Mouse (Mus musculus) NIH3T3 (cell line): ENCODE results near the gene Loxl1.

Source experiments
- DNase-seq: peaks from one replicate; pipeline ENCODE4 v3.0.0-alpha.2; 2012; ENCODE audit warnings: low read depth

Gene Loxl1

GRCm38 (mm10) chr9:58312944-58313359, at the start of gene Loxl1:
Gene Loxl1, minus strand, starts transcription at chr9:58313186.
- DNase-seq = peak; percentile 91

GRCm38 (mm10) chr9:58361956-58362355, 49.0 kb upstream of the Loxl1 start:
- no peak for DNase-seq

GRCm38 (mm10) chr9:58361373-58361772, 48.4 kb upstream of the Loxl1 start:
- DNase-seq = no peak

GRCm38 (mm10) chr9:58355262-58356050, 42.5 kb upstream of the Loxl1 start:
- DNase-seq = no peak

- DNase-seq = peak; percentile 86
These were observed 41.7 kb upstream of the Loxl1 start for GRCm38 (mm10) chr9:58354701-58355100.

- DNase-seq = no peak
These were observed 40.2 kb upstream of the Loxl1 start for GRCm38 (mm10) chr9:58353224-58353623.

GRCm38 (mm10) chr9:58347795-58348194, 34.8 kb upstream of the Loxl1 start:
- DNase-seq = peak; percentile 25

- peak; percentile 25 for DNase-seq
These were observed 33.5 kb upstream of the Loxl1 start for GRCm38 (mm10) chr9:58346498-58346897.

- no peak for DNase-seq
These were observed 33.0 kb upstream of the Loxl1 start for GRCm38 (mm10) chr9:58345963-58346362.

- DNase-seq = no peak
These were observed 28.8 kb upstream of the Loxl1 start for GRCm38 (mm10) chr9:58341795-58342194.

- no peak for DNase-seq
These were observed 23.8 kb upstream of the Loxl1 start for GRCm38 (mm10) chr9:58336650-58337281.

- peak; percentile 62 for DNase-seq
These were observed 18.3 kb upstream of the Loxl1 start for GRCm38 (mm10) chr9:58331276-58331675.

- peak; percentile 81 for DNase-seq
These were observed 17.3 kb upstream of the Loxl1 start for GRCm38 (mm10) chr9:58330293-58330692.

- DNase-seq = no peak
These were observed 14.4 kb upstream of the Loxl1 start for GRCm38 (mm10) chr9:58327382-58327781.

- DNase-seq = peak; percentile 65
These were observed 13.6 kb upstream of the Loxl1 start for GRCm38 (mm10) chr9:58326477-58327180.

GRCm38 (mm10) chr9:58321681-58322080, 8.7 kb upstream of the Loxl1 start:
- DNase-seq = no peak

- DNase-seq = no peak
These were observed 5.3 kb upstream of the Loxl1 start for GRCm38 (mm10) chr9:58318317-58318716.

- DNase-seq = no peak
These were observed 4.4 kb upstream of the Loxl1 start for GRCm38 (mm10) chr9:58317381-58317780.

- DNase-seq = no peak
These were observed 3.8 kb upstream of the Loxl1 start for GRCm38 (mm10) chr9:58316784-58317183.

- peak; percentile 45 for DNase-seq
These were observed 2.9 kb upstream of the Loxl1 start for GRCm38 (mm10) chr9:58315850-58316249.

GRCm38 (mm10) chr9:58314682-58315360, 1.8 kb upstream of the Loxl1 start:
- peak; percentile 83 for DNase-seq
